Mouse (Mus musculus): Measurements from ENCODE around the gene Copa.

DNA sequence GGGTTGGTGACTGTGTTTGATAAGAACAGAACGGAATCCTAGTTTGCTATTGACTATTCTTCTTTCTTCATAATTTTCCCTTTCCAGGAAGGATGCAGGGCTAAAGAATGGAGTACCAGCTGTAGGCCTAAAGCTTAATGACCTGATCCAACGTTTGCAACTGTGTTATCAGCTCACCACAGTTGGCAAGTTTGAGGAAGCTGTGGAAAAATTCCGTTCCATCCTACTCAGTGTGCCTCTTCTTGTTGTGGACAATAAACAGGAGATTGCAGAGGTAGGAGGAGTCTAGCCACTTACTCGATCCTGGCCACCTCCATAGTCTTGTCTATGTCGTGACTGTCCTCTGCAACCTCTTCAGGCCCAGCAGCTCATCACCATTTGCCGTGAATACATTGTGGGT lies 36.8 kb downstream of the Copa start:
- no peak for TF ChIP-seq POLR2A (IDR thresholded peaks at IDR 0.05; ENCODE audit: insufficient read depth, low read length)
- no peak for TF ChIP-seq CTCF (IDR thresholded peaks at IDR 0.05; ENCODE audit: low read depth, low read length)
- TF ChIP-seq EP300 (IDR thresholded peaks at IDR 0.05; ENCODE audit: insufficient read depth, low read depth, low read length): no peak

Measured in ES-Bruce4 (cell line).